Mouse (Mus musculus) lung, adult 2 months (tissue): ENCODE measurements around the gene Tns2.

Experiments
- CTCF ChIP-seq: fragments of 200-500 bp; IDR thresholded peaks from 2 replicates; pipeline ENCODE4 v1.5.1; 2011; ENCODE audit warnings: mild to moderate bottlenecking, low read length, control low read depth; ENCODE audit not compliant: insufficient read depth
- POLR2A ChIP-seq: fragments of 200-500 bp; IDR thresholded peaks from 2 replicates; pipeline ENCODE4 v1.6.1; 2011; ENCODE audit warnings: low read depth, mild to moderate bottlenecking, control low read depth, low read length, borderline replicate concordance; ENCODE audit errors: extremely low read depth

DNA sequence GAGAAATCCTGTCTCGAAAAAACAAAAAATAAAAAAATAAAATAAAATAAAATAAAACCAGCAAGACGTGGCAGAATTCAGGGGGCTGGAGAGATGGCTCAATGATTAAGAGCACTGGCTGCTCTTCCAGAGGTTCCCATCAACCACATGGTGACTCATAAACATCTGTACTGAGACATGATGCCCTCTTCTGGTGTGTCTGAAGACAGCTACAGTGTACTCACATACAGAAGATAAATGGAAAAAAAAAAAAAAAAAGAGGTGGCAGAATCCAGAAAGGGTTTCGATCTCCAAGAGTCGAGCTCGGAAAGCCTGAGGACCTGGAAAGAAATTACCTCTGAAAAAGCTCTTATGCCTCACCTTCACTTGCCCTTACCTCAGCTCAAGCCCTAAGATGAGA is 40.9 kb downstream of the Tns2 start:
- no peak for TF ChIP-seq CTCF
- TF ChIP-seq POLR2A: no peak
